Mouse (Mus musculus): ENCODE results near the gene Ghsr.
"Not testable (repeated sequence)": the region's sequence is repeated elsewhere in the genome, so short reads cannot be mapped to it uniquely, and the experiment has no call there.

Ghsr gene

GRCm38 (mm10) chr3:27371276-27371621, at the start of gene Ghsr:
TSS of gene Ghsr (plus strand) at chr3:27371351.
- no peak for DNase-seq (ENCODE audit: low spot score)

DNA sequence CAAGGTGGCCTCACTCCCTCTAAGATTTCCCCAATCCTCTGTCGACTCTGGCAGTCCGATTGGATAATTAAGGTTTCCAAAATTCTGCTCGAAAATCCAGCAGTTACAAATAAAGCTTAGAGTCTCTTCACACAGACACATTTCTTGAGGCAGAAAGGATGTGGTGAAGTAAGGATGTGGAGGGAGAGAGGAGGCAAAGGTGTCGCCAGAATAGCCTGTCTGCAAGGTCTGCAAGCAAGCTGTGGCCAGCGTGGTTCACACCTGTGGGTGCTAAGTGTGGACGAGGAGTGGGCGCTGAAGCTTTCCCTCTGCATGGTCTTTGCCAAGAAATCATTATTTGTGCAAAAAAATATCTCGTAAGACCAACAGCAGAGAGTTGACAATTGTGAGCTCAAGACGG, 48.6 kb upstream of the Ghsr start:
- DNase-seq (ENCODE audit: low spot score): no peak

GRCm38 (mm10) chr3:27323551-27323950, 47.6 kb upstream of the Ghsr start:
- no peak for DNase-seq (ENCODE audit: low spot score)

DNA sequence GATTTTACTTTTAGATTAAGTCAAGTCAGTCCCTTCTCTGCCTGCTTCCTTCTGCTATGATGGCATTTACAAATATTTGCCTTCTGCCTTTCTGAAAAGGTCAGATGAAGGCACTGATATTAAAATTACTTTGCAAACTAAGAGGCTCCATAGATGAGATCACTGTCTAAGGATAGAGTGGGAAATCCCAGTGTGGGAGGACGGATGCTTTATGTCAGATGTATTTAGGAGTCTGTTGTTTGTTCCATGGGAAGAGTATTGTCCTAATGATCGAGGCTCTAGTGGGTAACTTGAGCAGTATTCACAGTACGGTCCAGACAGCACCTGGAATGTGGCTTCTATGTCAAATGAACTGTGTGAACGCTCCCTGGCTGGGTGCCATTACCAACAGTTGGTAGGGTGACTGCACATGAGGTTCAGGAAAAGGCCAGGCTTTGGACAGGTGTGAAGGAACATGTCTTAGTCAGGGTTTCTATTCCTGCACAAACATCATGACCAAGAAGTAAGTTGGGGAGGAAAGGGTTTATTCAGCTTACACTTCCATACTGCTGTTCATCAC, 44.4 kb upstream of the Ghsr start:
- no peak for DNase-seq (ENCODE audit: low spot score)

DNA sequence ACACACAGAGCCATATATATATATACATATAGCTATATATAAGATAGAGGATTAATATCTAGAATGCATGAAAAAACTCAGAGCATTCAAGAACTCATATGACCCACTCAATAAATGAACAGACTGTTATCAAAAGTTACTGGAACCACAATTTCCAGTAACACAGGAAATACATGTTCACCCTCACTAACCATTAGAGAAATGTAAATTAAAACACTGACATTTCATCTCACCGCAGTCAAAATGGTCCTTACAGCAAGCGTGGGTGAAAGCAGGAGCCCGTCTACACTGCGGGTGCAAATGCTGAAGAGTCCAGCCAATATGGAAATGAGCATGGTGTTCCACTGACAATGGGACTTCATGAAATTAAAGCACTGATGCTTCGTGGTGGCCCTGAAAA, 40.4 kb upstream of the Ghsr start:
- DNase-seq (ENCODE audit: low spot score): no peak

DNA sequence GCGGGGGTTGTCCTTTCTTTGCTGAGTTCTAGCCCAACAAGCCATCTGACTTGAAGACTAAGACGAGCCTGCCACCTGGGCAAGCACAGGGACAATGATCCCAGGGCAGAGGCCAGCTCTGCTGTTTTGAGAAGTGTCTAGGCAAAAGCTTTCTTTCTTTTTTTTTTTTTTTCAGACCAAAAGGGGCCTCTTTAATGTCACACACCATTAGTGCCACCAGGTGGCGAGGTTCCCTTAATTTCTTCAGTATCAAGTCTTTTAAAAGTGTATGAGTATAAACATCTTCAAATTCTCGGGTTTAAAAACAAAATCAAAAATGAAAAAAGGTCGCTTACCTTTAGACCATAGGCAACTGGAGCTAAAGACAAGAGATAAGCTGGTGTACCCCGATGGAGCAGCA, 32.7 kb upstream of the Ghsr start:
- DNase-seq (ENCODE audit: low spot score): peak; percentile 14

GRCm38 (mm10) chr3:27338887-27339286, 32.3 kb upstream of the Ghsr start:
- DNase-seq (ENCODE audit: low spot score): no peak

GRCm38 (mm10) chr3:27340757-27341156, 30.4 kb upstream of the Ghsr start:
- no peak for DNase-seq (ENCODE audit: low spot score)

- no peak for DNase-seq (ENCODE audit: low spot score)
These were observed 28.7 kb upstream of the Ghsr start for GRCm38 (mm10) chr3:27342462-27342861.

DNA sequence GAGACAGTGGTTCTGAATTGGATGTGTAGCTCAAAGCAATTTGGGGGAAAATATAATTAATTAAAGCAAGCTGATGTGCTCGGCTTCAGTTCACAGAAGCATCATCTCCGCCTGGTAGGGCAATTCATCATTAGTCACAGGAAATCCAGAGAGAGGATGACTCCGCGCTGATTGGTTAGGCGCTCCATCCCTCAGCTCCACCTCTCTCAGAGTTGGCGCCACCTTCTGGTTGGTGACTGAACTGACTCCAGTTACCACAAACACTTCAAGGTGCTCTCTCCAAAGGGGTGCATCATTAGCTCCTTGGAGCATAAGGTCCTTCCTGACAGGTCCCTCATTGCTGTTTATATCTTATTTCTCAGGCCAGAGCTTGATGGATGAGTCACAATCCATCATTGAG, 25.6 kb upstream of the Ghsr start:
- peak; percentile 23 for DNase-seq (ENCODE audit: low spot score)

DNA sequence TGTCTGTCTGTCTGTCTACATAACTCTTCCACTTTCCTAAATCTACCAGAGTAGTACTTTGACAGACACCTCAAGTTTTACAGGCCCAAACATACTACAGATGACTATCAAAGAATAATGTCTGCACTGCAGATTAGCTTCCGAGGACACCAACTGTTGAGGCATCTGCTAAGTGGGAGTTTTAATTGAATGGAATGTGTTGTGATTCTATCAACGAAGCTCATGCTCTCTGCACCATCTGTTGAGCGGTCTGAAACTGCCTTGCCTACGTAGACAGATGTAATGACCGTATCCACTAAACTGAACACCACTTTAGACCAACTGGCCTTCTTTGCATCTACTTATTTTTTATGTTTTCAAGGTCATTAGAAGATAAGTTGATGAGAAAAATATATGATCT, 22.7 kb upstream of the Ghsr start:
- no peak for DNase-seq (ENCODE audit: low spot score)

- no peak for DNase-seq (ENCODE audit: low spot score)
These were observed 20.0 kb upstream of the Ghsr start for GRCm38 (mm10) chr3:27351105-27351504.

GRCm38 (mm10) chr3:27359100-27359720, 11.9 kb upstream of the Ghsr start:
- DNase-seq (ENCODE audit: low spot score): no peak

DNA sequence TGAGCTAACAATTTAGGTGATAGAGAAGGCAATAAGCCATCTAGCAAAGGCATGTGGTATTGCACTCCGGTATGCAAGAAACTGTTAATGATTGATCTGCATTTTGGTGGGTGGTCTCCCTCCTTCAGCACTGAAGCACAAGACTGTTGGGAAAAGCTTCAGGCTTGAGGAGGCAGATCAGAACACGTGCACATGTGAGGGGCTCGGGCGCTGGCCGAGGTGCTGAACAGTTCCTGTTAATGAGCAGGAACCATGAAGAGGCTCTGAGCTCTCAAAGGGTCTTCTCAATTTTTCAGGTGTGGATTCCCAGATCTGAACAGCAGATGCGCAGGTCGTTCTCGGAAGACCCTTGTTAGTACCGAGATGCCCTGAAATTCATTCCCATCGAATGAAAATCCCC, 1.0 kb upstream of the Ghsr start:
- peak; percentile 51 for DNase-seq (ENCODE audit: low spot score)

DNA sequence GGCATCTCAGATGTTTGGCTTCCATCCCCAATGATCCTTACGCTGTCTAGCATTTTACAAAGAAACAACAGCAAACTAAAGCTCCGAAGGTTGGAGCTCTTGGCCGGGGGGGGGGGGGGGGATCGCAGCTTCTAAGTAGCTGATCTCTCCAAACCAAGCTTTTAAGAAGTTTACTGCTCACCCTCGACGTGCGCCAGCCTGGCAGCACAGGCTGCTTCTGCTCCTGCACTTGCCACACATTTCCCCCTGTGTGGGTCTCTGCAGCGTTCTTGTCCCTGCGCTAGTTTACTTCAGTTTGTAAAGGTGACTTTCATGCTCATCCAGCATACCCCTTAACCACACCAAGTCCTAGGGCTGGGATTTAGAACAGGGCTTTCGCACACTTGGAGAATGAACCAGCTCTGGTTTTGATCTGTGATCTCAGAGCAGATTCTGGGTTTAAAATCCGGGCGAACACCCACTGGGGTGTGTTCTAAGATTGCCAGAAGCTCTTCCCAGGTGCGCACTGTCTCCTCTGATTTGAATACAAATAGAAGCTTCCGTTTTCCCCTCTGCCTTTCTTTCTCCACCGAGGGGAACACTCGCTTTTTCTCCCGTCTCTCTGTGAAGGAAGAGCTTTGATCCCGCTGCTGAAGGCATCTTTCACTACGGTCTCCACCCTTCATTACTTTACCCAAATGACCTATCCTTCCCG, 422 bp upstream of the Ghsr start:
- no peak for DNase-seq (ENCODE audit: low spot score)

- DNase-seq (ENCODE audit: low spot score): no peak
These were observed 837 bp downstream of the Ghsr start for GRCm38 (mm10) chr3:27371725-27372650.

GRCm38 (mm10) chr3:27374396-27374795, 3.2 kb downstream of the Ghsr start:
- no peak for DNase-seq (ENCODE audit: low spot score)

GRCm38 (mm10) chr3:27377935-27378334, 6.8 kb downstream of the Ghsr start:
- no peak for DNase-seq (ENCODE audit: low spot score)

DNA sequence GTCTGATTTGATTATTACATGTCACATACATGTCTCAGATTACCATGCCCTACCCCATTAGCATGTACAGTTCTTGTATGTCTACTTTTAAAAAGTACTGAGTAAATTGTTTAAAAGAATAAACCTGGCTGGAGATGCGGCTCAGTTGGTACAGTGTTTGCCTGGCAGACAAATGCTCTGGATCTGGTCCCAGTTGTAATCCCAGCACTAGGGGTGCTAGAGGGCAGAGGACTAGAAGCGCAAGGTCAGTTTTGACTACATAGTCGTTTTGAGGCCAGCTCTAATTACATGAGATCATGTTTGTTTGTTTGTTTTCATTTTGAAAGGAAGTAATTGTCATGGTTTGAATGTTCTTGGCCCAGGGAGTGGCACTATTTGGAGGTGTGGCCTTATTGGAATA, 13.7 kb downstream of the Ghsr start:
- no peak for DNase-seq (ENCODE audit: low spot score)

GRCm38 (mm10) chr3:27389923-27390322, 18.8 kb downstream of the Ghsr start:
- DNase-seq (ENCODE audit: low spot score): no peak

- not testable (repeated sequence) for DNase-seq (ENCODE audit: low spot score)
These were observed 29.8 kb downstream of the Ghsr start for GRCm38 (mm10) chr3:27400996-27401395.

DNA sequence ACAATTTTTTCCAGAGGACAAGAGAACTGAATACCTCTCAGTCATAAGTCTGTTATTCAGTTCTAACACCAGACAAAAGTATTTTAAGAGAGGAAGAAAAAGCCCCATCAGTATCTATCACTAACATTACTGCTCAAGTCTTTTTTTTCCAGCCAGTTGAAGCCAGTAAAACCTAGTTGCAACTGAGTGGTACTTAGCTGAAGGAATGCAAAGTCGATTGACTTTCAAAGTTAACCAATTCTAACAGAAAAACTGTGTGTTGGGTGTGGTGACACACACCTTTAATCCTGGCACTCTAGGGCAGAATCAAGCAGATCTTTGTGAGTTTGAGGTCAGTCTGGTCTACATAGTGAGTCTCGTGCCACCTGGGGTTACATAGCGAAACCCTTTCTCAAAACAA, 35.3 kb downstream of the Ghsr start:
- no peak for DNase-seq (ENCODE audit: low spot score)

DNA sequence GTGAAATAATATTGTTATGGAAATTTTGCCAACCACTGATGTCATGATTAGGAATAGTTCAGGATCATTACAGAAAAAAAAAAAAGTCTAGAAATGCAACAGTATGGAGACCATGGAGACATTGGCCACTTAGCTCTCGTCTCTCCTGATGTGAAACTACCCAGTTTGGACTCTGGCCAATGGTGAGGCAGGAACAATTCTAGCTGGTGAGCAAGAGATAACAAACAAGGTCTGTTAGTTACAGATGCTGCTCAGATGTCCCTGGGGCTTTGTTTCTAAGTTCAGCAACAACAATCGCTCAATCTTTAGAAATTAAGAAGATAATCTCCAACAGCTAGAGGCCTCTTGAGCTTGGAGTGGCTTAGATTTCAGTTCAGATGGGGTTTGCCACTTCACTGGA, 37.4 kb downstream of the Ghsr start:
- no peak for DNase-seq (ENCODE audit: low spot score)
